Mouse (Mus musculus): ENCODE results near the gene Rxra.

DNA sequence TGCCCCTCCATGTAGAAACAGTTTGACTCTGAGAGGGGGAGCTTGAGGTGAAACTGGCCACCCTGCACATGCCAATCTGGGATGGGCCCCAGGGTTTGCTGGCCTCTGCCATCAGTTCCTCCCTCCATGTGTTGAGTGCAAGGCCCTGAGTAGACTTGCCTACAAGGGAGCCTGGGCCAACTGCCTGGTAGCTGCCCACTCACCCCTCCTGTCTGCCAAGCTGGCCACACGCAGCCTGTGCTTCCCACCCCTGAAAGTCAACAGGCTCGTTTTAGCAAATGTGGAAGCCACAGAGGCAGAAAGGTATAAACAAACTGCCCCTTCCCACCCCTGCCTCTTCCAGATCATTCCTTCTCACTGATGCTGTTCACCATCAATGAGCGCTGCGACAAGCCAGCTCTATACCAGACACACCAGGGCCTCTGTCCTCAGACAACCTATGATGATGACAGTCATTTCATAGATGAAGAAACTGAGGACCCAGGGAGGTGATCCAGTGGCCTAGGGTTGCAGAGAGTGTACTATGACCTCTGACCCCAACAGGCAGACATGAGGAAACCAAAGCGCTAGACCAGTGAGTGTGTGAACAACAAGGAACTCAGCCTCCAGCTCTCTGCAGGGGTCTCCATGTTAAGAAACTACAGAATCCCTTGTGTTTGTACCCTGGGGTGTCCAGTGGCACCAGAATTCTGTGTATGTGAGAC lies 36.5 kb upstream of the Rxra start:
- TF ChIP-seq CTCF (IDR thresholded peaks at IDR 0.05; ENCODE audit: low read depth) (no peak), EP300 (IDR thresholded peaks at IDR 0.05; ENCODE audit: low read depth) (no peak)
